Mouse (Mus musculus) limb, embryonic 10.5 days (tissue): Measurements from ENCODE around the gene Atl3. TPM values are rescaled to one million over a fixed set of nuclear protein-coding genes. Genes with fewer than 3 reads are reported as not detected.
A peak's percentile ranks its signal among the peaks of the same experiment; 100 is the strongest.
"Not testable (repeated sequence)": the region's sequence is repeated elsewhere in the genome, so short reads cannot be mapped to it uniquely, and the experiment has no call there.

Experiments used
- DNase-seq: peaks from one replicate; pipeline ENCODE4 v3.0.0-alpha.2; 2017; ENCODE audit warnings: low spot score
- H3K27ac ChIP-seq: fragments of 300-500 bp; sonication (generic); 2 replicates; pipeline ENCODE4 v1.5.1; 2016; ENCODE audit warnings: mild to moderate bottlenecking
- H3K27me3 ChIP-seq: fragments of 300-500 bp; sonication (generic); 2 replicates; pipeline ENCODE4 v1.6.1; 2016; ENCODE audit warnings: low read depth, mild to moderate bottlenecking; ENCODE audit not compliant: poor library complexity, severe bottlenecking
- H3K36me3 ChIP-seq: fragments of 300-500 bp; sonication (generic); 2 replicates; pipeline ENCODE4 v1.6.1; 2016; ENCODE audit warnings: mild to moderate bottlenecking, moderate library complexity
- H3K4me1 ChIP-seq: fragments of 300-500 bp; sonication (generic); 2 replicates; pipeline ENCODE4 v1.6.1; 2016
- H3K4me3 ChIP-seq: fragments of 300-500 bp; sonication (generic); 2 replicates; pipeline ENCODE4 v1.5.1; 2016; ENCODE audit warnings: mild to moderate bottlenecking, moderate library complexity
- H3K9me3 ChIP-seq: fragments of 300-500 bp; sonication (generic); replicated peaks from 2 replicates; pipeline ENCODE4 v1.6.1; 2016; ENCODE audit warnings: mild to moderate bottlenecking
- WGBS: fragments of 180-500 bp; shearing (Covaris S2); methylation state at CpG from one replicate; pipeline ENCODE4 v1.1.7; 2016; 5-methylcytosine and 5-hydroxymethylcytosine counted together
- polyA plus RNA-seq: library from polyadenylated mRNA; unstranded; fragments of >200 nt; fragmentation: Nextera tagmentation; extraction: Ambion mirVana; gene quantifications from 2 replicates; pipeline ENCODE4 v1.2.1, GENCODE M21; 2016

The Atl3 gene
- polyA plus RNA-seq, 1 experiment from 2014 or later = 7.6 TPM

DNA sequence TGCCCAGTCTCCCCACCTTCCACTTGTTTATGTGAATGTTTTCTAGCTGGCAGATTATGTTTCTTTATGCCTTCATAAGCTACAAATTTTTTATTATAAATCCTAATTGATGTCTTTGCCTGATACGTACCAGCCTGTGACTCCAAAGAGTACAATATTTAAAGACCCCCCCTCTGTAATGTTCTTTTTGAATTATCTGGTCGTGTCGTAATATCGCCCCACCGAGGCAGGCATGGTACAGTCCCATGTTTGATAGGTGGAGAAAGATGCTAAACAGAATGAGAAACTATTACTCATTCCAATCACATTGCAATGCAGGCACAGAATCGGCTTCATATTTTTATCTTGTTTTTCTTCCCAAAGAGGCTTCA is 10.3 kb upstream of the Atl3 start:
- 6% methylated on average over 6 of the region's 6 CpGs for WGBS
- Histone ChIP-seq H3K4me3 (peak overlapping the region; percentile 83), H3K4me1 (peaks cover 15% of the 10 kb centered on the region), H3K36me3 (no peaks in the 10 kb centered on the region), H3K9me3 (no peaks in the 10 kb centered on the region), H3K27me3 (no peaks in the 10 kb centered on the region), H3K27ac (peak overlapping the region; percentile 97)
- DNase-seq = no peak

DNA sequence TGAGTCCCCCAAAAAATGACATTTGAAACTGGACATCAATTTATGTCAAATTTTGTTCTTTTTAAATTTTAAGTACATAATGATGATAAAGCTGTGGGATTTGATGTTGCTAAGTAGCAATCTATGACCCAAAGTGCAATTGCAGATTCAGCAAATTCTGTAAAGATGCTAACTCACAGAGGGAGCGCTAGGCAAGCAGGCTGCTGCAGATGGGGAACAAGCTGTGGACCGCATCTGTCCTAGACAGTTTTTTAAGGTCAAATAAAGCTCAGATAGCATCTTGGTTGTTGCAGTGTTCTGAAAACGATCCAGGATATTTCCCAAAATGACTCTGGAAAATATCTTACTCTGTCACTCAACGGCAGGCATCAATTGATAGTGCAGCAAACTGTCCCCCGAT is 9.8 kb upstream of the Atl3 start:
- H3K4me3 ChIP-seq = no peak overlapping the region
- H3K27ac ChIP-seq = 0 out of 2 replicates have a peak overlapping the region, but pooled peaks have one; percentile 97
- no peaks in the 10 kb centered on the region for H3K27me3 ChIP-seq
- no peak for DNase-seq
- no peaks in the 10 kb centered on the region for H3K9me3 ChIP-seq
- 75% methylated on average over 5 of the region's 5 CpGs for WGBS
- H3K4me1 ChIP-seq = peaks cover 15% of the 10 kb centered on the region
- no peaks in the 10 kb centered on the region for H3K36me3 ChIP-seq

DNA sequence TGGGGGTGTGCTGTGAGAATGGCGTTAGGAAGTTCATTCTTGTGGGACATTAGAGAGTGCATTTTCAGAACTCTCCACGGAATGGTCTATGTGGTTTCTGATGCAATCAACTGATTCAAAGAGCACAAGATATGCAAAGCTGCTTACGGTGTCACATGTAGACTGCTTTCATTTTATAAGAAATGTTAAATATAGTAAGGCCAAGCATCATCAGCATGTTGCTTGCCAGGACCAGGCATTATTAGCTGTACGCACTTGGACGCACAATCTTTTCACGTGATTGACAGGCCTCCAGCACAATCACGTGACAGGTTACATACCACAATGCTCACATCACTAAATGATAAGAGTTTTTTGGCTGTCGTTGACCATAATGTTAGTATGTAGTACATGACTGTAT is 6.2 kb upstream of the Atl3 start:
- 91% methylated on average over 8 of the region's 8 CpGs for WGBS
- no peak overlapping the region for H3K27ac ChIP-seq
- H3K36me3 ChIP-seq = no peaks in the 10 kb centered on the region
- H3K9me3 ChIP-seq = no peaks in the 10 kb centered on the region
- no peak overlapping the region for H3K4me3 ChIP-seq
- no peak for DNase-seq
- H3K27me3 ChIP-seq = no peaks in the 10 kb centered on the region
- H3K4me1 ChIP-seq = peaks cover 7% of the 10 kb centered on the region; the same call in 1 of the 2 replicates

DNA sequence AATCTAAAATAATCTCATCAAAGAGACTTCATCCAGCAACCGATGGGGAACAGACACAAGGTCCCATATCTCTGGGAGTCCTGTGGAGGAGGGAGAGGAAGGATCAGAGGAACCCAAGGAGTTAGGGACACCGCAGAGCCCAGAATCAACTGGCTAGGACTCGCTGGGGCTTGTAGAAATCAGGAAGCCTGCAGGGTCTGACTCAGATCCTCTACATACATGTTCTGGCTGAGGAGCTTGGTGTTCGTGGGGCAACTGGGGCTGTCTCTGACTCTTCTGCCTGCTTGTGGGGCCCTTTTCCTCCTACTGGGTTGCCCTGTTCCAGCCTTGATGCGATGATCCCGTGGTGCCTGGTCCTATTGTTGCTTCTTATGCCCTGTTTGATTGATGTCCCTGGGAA is 1.9 kb upstream of the Atl3 start:
- no peak for DNase-seq
- H3K4me1 ChIP-seq = 0 out of 2 replicates have a peak, but pooled peaks cover 4% of the 10 kb centered on the region
- no peaks in the 10 kb centered on the region for H3K36me3 ChIP-seq
- H3K9me3 ChIP-seq = no peaks in the 10 kb centered on the region
- WGBS = 86% methylated on average over 6 of the region's 6 CpGs
- no peaks in the 10 kb centered on the region for H3K27me3 ChIP-seq
- no peak overlapping the region for H3K4me3 ChIP-seq
- H3K27ac ChIP-seq = no peak overlapping the region

DNA sequence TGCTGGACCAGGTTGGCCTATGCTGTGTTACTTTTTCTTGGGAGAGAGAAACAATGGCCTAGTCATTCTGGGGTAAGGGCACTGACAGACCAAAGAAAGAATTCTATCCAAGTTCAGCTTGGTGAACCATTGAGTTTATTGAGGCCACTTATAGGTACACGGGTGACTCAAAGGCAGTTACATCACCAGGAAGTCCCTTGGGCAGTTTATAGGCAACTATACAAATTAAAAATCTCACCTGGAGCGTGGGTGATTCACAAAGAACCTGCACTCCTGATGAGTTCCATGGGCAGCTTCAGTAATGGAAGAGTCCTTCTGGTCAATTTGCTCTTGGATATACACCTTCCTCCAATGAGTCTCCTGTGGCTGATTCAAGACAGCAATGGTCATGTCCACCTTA is 1.2 kb upstream of the Atl3 start:
- no peaks in the 10 kb centered on the region for H3K36me3 ChIP-seq
- no peak for DNase-seq
- H3K27me3 ChIP-seq = no peaks in the 10 kb centered on the region
- WGBS = 95% methylated on average over 2 of the region's 2 CpGs
- H3K9me3 ChIP-seq = no peaks in the 10 kb centered on the region
- no peak overlapping the region for H3K4me3 ChIP-seq
- no peak overlapping the region for H3K27ac ChIP-seq
- 0 out of 2 replicates have a peak, but pooled peaks cover 4% of the 10 kb centered on the region for H3K4me1 ChIP-seq

DNA sequence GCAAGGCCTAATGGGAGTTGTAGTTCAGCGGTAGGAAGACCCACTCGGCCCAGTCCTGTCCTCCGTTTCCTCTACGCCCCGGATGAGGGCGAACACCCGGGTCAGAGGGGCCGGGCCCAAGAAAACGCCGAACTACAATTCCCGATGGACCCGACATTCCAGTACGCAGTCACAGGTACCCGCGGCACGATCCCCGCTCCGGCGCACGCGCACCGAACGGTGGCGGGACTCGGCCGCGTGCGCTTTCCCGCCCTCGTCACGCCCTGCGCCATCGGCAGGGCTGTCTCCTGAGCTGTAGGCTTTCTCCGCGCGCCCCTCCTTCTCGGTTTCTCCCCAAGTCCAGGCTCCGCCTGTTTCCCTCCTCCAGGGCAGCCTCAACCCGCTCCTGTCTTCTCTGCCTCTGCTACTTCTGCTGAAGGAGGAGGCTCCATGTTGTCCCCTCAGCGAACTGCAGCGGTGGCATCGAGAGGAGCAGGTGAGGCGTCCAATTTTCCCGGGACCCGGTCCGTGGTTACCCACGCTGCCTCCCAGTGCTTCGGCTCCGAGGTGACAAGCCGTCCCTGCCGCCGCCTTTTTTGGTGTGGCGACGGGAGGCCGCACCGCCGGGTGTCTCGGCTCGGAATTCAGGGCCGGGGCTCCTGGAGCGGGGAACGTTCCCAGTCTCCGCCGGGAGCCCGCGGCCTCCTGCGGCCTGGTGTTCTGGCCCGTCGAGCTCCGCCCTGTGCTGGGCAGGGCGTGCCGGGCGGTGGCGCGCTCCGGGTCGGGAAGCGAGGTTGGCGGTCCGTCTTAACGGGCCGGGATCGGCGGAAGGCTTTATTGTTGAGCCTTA is 561 bp downstream of the Atl3 start:
- Histone ChIP-seq H3K27ac (peak overlapping the region; percentile 93), H3K36me3 (no peaks in the 10 kb centered on the region), H3K4me3 (peak overlapping the region; percentile 69), H3K4me1 (0 out of 2 replicates have a peak, but pooled peaks cover 4% of the 10 kb centered on the region), H3K27me3 (no peaks in the 10 kb centered on the region), H3K9me3 (no peaks in the 10 kb centered on the region)
- WGBS = under 1% methylated on average over 84 of the region's 84 CpGs
- DNase-seq = peak; percentile 94

DNA sequence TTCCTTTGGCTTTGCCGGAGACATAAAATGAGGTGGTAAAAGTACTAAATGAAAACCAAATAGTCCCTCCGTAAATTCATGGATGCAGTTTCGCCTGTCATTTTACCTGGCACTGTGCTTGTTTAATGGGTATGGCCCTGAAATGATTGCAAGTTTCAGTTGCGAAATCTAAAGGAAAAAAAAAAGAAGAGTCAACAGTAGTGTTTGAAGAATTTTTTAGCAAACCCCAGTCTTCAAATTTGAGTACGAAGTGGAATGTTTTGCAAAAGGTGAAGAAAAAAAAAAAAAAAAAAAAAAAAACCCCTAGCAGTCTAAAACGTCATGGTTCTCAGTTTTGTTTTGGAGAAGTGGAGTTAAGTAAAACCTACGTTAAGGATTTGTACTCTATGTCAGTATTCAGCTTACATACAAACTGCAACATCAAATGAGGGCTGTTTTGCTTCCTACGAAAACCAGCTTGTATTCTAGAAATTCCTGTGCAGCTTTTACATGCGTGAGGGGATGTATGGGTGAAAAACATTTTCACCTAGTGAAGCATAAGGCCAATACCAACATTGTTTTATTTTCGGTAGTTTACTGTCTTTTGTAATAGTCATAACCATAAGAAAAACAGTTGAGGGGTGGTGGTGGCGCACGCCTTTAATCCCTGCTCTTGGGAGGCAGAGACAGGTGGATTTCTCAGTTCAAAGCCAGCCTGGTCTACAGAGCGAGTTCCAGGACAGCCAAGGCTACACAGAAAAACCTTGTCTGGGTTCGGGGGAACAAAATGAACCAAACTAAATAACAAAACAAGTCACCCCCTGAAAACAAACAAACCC is 1.6 kb downstream of the Atl3 start:
- Histone ChIP-seq H3K4me3 (peak overlapping the region; percentile 69), H3K9me3 (no peaks in the 10 kb centered on the region), H3K36me3 (no peaks in the 10 kb centered on the region), H3K4me1 (0 out of 2 replicates have a peak, but pooled peaks cover 4% of the 10 kb centered on the region), H3K27me3 (no peaks in the 10 kb centered on the region), H3K27ac (peak overlapping the region; percentile 93)
- WGBS = 54% methylated on average over 14 of the region's 14 CpGs
- DNase-seq = no peak

DNA sequence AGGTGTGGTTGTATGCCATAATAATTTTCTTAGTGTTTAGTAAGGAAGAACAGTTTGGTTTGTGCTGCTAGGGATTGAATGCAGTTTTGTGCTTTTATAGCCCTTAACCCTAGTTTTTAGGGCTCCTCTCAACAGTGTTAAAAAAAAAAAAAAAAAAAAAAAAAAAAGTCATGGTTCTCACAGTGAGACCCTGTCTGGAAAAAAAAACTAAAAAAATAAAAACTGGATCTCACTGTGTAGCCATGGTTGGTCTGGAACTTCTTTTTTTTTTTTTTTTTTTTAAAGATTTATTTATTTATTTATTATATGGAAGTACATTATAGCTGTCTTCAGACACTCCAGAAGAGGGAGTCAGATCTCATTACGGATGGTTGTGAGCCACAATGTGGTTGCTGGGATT is 2.2 kb downstream of the Atl3 start:
- H3K36me3 ChIP-seq = not testable (repeated sequence)

DNA sequence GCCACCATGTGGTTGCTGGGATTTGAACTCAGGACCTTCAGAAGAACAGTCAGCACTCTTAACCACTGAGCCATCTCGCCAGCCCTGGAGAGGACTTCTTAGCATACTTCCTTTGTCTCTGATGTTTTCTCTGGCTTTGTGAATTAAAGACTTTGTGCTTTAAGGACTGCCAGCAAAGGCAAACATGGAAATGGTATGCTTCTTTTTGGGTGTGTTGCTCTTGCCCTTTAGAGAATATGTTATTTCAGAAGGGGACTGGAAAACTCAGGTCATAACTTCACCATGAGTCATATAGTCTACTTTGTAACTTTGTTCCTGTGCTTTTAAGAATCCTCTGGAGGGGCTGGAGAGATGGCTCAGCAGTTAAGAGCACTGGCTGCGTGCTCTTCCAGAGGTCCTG is 5.0 kb downstream of the Atl3 start:
- Histone ChIP-seq H3K4me1 (0 out of 2 replicates have a peak, but pooled peaks cover 4% of the 10 kb centered on the region), H3K4me3 (no peak overlapping the region)
- 87% methylated on average over 2 of the region's 2 CpGs for WGBS

More for the DNA sequence above, 2.2 kb downstream of the Atl3 start:
- DNase-seq, H3K4me3 ChIP-seq, H3K27me3 ChIP-seq, H3K27ac ChIP-seq, H3K4me1 ChIP-seq, H3K9me3 ChIP-seq: not testable (repeated sequence)
- 81% methylated on average over 1 of the region's 1 CpGs for WGBS

DNA sequence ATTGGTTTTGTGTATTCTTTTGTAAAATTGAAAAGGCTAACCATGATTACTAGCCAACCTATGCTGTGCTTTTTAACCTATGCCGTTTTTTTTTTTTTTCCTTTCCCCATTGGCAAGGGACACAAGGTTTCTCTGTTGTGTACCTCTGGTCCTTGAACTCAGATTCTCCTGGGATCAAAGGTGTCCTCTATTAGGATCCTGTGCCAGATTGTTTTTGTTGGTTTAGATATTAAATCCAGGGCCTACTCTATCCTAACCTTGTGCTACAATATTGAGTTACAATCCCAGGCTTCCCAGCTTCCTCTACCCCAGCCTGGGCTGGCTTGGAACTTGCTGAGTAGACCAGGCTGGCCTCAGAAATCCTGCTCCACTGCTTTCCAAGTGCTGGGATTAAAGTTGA is 6.9 kb downstream of the Atl3 start:
- no peaks in the 10 kb centered on the region for H3K27me3 ChIP-seq
- H3K4me1 ChIP-seq = no peaks in the 10 kb centered on the region
- H3K27ac ChIP-seq = no peak overlapping the region
- H3K4me3 ChIP-seq = no peak overlapping the region
- no peaks in the 10 kb centered on the region for H3K36me3 ChIP-seq
- no peaks in the 10 kb centered on the region for H3K9me3 ChIP-seq
- 89% methylated on average over 1 of the region's 1 CpGs for WGBS
- no peak for DNase-seq

More for the DNA sequence above, 5.0 kb downstream of the Atl3 start:
- no peak for DNase-seq
- H3K36me3 ChIP-seq = no peaks in the 10 kb centered on the region
- no peaks in the 10 kb centered on the region for H3K9me3 ChIP-seq
- no peak overlapping the region for H3K27ac ChIP-seq
- no peaks in the 10 kb centered on the region for H3K27me3 ChIP-seq

DNA sequence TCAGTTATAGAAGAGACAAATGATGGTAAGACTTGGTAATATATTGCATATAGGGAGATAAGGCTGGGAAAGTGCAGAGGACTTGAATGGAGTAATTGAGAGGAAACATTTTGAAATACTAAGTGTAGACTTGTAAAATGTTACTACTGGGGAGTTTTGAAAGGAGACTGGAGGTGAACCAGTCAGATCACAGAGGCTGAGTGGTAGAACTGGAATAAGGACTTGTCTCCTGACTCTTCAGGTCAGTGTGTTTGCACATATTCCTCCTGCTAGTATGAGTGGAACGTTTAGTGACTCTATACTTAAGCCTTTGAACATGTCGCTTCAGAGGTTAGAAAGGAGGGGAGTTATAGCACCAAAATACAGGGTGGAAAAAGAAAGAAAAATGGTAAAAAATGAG is 8.6 kb downstream of the Atl3 start:
- H3K4me3 ChIP-seq = no peak overlapping the region

DNA sequence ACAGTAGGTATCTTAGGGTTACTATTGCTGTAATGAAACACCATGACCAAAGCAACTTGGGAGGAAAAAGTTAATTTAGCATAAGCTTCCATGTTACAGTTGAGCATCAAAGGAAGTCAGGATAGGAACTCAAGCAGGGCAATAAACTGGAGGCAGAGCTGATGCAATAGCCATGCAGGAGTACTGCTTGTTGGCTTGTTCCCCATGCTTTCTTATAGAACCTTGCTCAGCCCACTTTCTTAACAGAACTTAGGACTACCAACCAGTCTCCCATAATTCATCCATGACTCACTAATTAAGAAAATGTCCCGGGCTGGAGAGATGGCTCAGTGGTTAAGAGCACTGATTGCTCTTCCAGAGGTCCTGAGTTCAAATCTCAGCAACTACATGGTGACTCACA is 12.5 kb downstream of the Atl3 start:
- peaks cover 13% of the 10 kb centered on the region for H3K36me3 ChIP-seq
- H3K27ac ChIP-seq = no peak overlapping the region
- no peaks in the 10 kb centered on the region for H3K27me3 ChIP-seq
- DNase-seq = no peak
- 76% methylated on average over 1 of the region's 1 CpGs for WGBS
- no peaks in the 10 kb centered on the region for H3K9me3 ChIP-seq
- H3K4me1 ChIP-seq = no peaks in the 10 kb centered on the region
- H3K4me3 ChIP-seq = no peak overlapping the region

More for the DNA sequence above, 8.6 kb downstream of the Atl3 start:
- 89% methylated on average over 2 of the region's 2 CpGs for WGBS
- no peak for DNase-seq
- Histone ChIP-seq H3K4me1 (no peaks in the 10 kb centered on the region), H3K9me3 (no peaks in the 10 kb centered on the region), H3K27me3 (no peaks in the 10 kb centered on the region), H3K27ac (no peak overlapping the region), H3K36me3 (no peaks in the 10 kb centered on the region)

DNA sequence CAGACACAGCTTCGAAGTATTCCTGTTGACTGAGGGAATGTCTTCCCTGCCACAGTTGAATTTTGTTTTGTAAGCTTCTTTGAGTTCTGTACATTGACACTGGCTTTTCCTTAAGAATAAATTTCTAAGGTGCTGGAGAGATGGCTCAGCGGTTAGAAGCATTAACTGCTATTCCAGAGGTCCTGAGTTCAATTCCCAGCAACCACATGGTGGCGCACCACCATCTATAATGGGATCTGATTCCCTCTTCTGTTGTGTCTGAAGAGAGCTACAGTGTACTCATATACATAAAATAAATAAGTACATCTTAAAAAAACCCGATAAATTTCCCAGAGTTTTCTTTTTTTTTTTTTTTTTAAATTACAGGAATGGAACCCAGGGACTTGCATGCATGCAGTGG is 14.2 kb downstream of the Atl3 start:
- Histone ChIP-seq H3K4me3 (no peak overlapping the region), H3K36me3 (peaks cover 25% of the 10 kb centered on the region), H3K27me3 (no peaks in the 10 kb centered on the region), H3K9me3 (no peaks in the 10 kb centered on the region), H3K4me1 (0 out of 2 replicates have a peak, but pooled peaks cover 3% of the 10 kb centered on the region), H3K27ac (no peak overlapping the region)
- DNase-seq = no peak
- WGBS = 80% methylated on average over 4 of the region's 4 CpGs
